Mouse (Mus musculus): ENCODE measurements around the gene Nav2.

Gene Nav2

DNA sequence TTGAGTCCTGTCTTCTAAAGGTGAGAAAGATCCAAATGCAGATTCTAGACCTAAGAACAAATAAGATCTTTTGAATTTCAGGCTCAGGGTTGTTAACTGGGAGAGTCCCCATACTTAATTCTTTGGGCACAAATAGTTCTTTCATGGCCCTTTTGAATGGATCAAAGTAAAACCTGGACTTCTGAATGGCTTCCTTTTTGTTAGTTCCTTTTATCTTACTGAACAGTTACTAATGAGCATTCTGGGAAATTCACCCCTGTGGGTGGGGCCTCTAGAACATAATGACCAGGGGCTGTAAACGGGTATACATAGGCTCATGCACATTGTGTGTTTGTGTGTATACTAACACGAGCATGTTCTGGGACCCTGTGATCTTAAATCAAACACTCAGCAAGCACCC is 429.2 kb downstream of the Nav2 start:
- no peak for DNase-seq (ENCODE audit: low read depth, low spot score)
- Histone ChIP-seq H3K36me3 (ENCODE audit: control insufficient read depth, insufficient read depth, low read length, poor library complexity, severe bottlenecking) (no peaks in the 10 kb centered on the region), H3K27me3 (ENCODE audit: control insufficient read depth, insufficient read depth, low read length, poor library complexity, severe bottlenecking) (no peaks in the 10 kb centered on the region)

DNA sequence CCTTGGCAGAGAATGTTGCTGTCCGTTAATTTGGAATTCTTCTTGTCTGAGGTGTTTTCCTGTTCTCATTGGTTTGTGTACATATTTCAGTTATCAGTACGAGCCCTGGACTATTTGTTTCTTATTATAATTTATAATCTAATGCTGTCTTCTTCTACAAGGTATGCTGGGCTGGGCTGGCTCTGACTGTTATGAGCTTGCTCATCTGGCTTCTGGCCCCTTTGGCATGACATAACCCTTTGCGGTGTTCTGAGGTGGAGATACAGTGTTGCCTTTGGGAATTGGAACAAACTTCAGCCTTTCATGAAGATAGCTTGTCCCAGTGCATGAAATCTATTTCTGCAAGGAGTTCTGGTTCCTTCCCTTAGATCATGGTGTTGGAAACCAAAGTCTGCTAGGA is 431.4 kb downstream of the Nav2 start:
- no peak for DNase-seq (ENCODE audit: low read depth, low spot score)
- Histone ChIP-seq H3K27me3 (ENCODE audit: control insufficient read depth, insufficient read depth, low read length, poor library complexity, severe bottlenecking) (no peaks in the 10 kb centered on the region), H3K36me3 (ENCODE audit: control insufficient read depth, insufficient read depth, low read length, poor library complexity, severe bottlenecking) (no peaks in the 10 kb centered on the region)

- H3K27me3 ChIP-seq (ENCODE audit: control insufficient read depth, insufficient read depth, low read length, poor library complexity, severe bottlenecking), result no peaks in the 10 kb centered on the region
- no peaks in the 10 kb centered on the region for H3K36me3 ChIP-seq (ENCODE audit: control insufficient read depth, insufficient read depth, low read length, poor library complexity, severe bottlenecking)
- DNase-seq (ENCODE audit: low read depth, low spot score), result no peak
These were observed 432.8 kb downstream of the Nav2 start for GRCm38 (mm10) chr7:49341151-49341918.

GRCm38 (mm10) chr7:49341919-49342529 is 433.5 kb downstream of the Nav2 start:
- Histone ChIP-seq H3K27me3 (ENCODE audit: control insufficient read depth, insufficient read depth, low read length, poor library complexity, severe bottlenecking) (no peaks in the 10 kb centered on the region), H3K36me3 (ENCODE audit: control insufficient read depth, insufficient read depth, low read length, poor library complexity, severe bottlenecking) (no peaks in the 10 kb centered on the region)
- DNase-seq (ENCODE audit: low read depth, low spot score), result no peak

DNA sequence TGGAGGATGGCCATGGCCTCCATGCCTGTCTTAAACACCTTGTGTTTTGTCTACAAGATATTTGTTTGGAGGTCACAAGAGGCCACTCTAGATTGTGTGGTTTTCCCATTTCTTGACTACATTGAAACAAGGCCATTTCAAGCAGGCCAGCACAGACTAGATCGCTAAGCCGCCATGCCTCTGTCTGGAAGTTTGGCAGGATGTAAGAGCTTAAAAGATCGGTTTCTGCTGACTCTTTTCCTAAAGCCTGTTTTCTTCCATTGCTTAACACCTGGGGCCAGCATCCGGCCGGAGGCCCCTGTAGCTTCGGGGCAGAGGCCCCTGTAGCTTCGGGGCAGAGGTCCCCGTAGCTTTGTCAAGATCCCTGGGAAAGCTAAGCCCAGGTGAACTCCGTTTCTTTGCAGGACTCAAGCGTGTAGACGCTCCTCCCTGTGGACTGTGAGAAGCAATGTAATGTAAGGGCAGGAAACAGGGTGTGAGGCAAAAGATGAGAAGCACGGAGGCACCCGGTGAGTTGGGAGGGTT is 434.1 kb downstream of the Nav2 start:
- H3K36me3 ChIP-seq (ENCODE audit: control insufficient read depth, insufficient read depth, low read length, poor library complexity, severe bottlenecking), result no peaks in the 10 kb centered on the region
- no peaks in the 10 kb centered on the region for H3K27me3 ChIP-seq (ENCODE audit: control insufficient read depth, insufficient read depth, low read length, poor library complexity, severe bottlenecking)
- no peak for DNase-seq (ENCODE audit: low read depth, low spot score)

- DNase-seq (ENCODE audit: low read depth, low spot score), result peak; percentile 2
- H3K27me3 ChIP-seq (ENCODE audit: control insufficient read depth, insufficient read depth, low read length, poor library complexity, severe bottlenecking), result no peaks in the 10 kb centered on the region
- no peaks in the 10 kb centered on the region for H3K36me3 ChIP-seq (ENCODE audit: control insufficient read depth, insufficient read depth, low read length, poor library complexity, severe bottlenecking)
These were observed 434.6 kb downstream of the Nav2 start for GRCm38 (mm10) chr7:49343081-49343600.

GRCm38 (mm10) chr7:49343752-49344484 is 435.4 kb downstream of the Nav2 start:
- no peaks in the 10 kb centered on the region for H3K27me3 ChIP-seq (ENCODE audit: control insufficient read depth, insufficient read depth, low read length, poor library complexity, severe bottlenecking)
- H3K36me3 ChIP-seq (ENCODE audit: control insufficient read depth, insufficient read depth, low read length, poor library complexity, severe bottlenecking), result no peaks in the 10 kb centered on the region
- DNase-seq (ENCODE audit: low read depth, low spot score), result no peak

GRCm38 (mm10) chr7:49347338-49348272 is 439.1 kb downstream of the Nav2 start:
- Histone ChIP-seq H3K27me3 (ENCODE audit: control insufficient read depth, insufficient read depth, low read length, poor library complexity, severe bottlenecking) (no peaks in the 10 kb centered on the region), H3K36me3 (ENCODE audit: control insufficient read depth, insufficient read depth, low read length, poor library complexity, severe bottlenecking) (no peaks in the 10 kb centered on the region)
- no peak for DNase-seq (ENCODE audit: low read depth, low spot score)

- H3K27me3 ChIP-seq (ENCODE audit: control insufficient read depth, insufficient read depth, low read length, poor library complexity, severe bottlenecking), result no peaks in the 10 kb centered on the region
- DNase-seq (ENCODE audit: low read depth, low spot score), result no peak
- H3K36me3 ChIP-seq (ENCODE audit: control insufficient read depth, insufficient read depth, low read length, poor library complexity, severe bottlenecking), result no peaks in the 10 kb centered on the region
These were observed 440.1 kb downstream of the Nav2 start for GRCm38 (mm10) chr7:49348636-49349035.

DNA sequence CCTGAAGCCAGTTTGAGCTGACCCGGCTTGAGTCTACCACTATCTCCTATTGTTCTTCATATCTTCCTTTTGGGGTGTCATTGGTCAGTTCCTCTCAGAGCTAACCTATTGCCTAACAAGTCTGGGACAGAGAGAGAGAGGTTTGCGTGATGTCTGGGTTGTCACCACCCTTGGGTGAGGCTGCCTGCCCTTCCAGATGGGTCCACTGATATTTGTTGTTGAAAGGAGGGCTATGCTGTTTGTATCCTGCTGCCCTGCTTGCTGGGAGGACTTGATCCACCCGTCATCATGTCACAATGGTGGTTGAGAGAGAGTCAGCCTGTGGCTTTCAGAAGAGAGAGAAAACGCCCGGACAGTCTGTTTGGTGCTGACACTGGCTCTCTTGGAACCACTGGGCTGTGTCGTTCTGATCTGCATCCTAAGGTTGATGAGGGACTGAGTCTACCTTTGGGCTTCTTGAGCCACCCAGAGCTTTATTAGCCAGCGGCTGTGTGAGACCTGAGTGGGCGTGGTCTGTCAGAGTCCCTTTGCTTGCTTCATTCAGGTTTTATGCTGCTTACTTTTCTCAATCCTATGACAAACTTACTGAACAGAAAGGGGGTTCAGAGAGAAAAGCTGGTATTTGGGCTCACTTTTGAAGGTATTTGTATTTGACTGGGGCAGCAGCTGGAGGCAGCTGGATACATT is 441.9 kb downstream of the Nav2 start:
- Histone ChIP-seq H3K36me3 (ENCODE audit: control insufficient read depth, insufficient read depth, low read length, poor library complexity, severe bottlenecking) (no peaks in the 10 kb centered on the region), H3K27me3 (ENCODE audit: control insufficient read depth, insufficient read depth, low read length, poor library complexity, severe bottlenecking) (no peaks in the 10 kb centered on the region)
- DNase-seq (ENCODE audit: low read depth, low spot score), result no peak

DNA sequence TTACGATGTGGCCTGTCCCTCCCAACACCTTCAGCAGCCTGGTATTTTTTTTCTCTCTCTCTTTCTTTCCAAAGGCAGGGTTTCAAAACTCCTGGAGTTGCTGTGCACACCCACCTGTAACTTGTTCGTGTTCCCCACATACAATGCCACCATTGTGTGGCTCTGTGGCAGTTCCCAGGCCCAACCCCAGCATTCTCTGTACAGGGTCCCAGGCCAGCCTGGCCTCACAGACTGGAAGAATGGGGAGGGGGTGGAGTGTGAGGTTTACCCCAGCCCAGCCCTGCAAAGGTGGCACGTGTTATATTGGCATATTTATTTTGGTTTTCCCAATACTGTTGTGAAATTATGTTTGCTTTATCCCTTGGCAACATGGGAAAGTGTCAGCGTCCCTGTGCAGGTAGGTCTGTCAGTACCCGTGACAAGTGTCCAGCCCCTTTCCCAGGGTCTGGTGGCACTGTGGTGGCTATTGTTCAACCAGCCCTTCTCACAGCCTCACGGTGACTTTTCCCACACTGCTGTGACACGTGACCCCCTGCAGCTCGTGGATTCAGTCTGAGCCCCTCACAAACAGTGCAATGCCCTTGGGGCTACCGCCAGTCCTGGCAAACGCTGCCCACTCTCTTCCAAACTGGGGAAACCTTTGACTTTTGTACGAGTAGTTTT is 443.2 kb downstream of the Nav2 start:
- H3K27me3 ChIP-seq (ENCODE audit: control insufficient read depth, insufficient read depth, low read length, poor library complexity, severe bottlenecking), result no peaks in the 10 kb centered on the region
- DNase-seq (ENCODE audit: low read depth, low spot score), result no peak

GRCm38 (mm10) chr7:49357441-49358165 is 449.1 kb downstream of the Nav2 start:
- Histone ChIP-seq H3K36me3 (ENCODE audit: control insufficient read depth, insufficient read depth, low read length, poor library complexity, severe bottlenecking) (no peaks in the 10 kb centered on the region), H3K27me3 (ENCODE audit: control insufficient read depth, insufficient read depth, low read length, poor library complexity, severe bottlenecking) (no peaks in the 10 kb centered on the region)
- no peak for DNase-seq (ENCODE audit: low read depth, low spot score)

More for the DNA sequence above, 443.2 kb downstream of the Nav2 start:
- H3K36me3 ChIP-seq (ENCODE audit: control insufficient read depth, insufficient read depth, low read length, poor library complexity, severe bottlenecking), result no peaks in the 10 kb centered on the region

- DNase-seq (ENCODE audit: low read depth, low spot score), result no peak
- Histone ChIP-seq H3K27me3 (ENCODE audit: control insufficient read depth, insufficient read depth, low read length, poor library complexity, severe bottlenecking) (no peaks in the 10 kb centered on the region), H3K36me3 (ENCODE audit: control insufficient read depth, insufficient read depth, low read length, poor library complexity, severe bottlenecking) (no peaks in the 10 kb centered on the region)
These were observed 450.6 kb downstream of the Nav2 start for GRCm38 (mm10) chr7:49359120-49359519.
